Mouse (Mus musculus): ENCODE data around the gene Slc35a3. TPM values are rescaled to one million over a fixed set of nuclear protein-coding genes. Genes with fewer than 3 reads are reported as not detected.
A peak's percentile ranks its signal among the peaks of the same experiment; 100 is the strongest.
"Not testable (repeated sequence)": the region's sequence is repeated elsewhere in the genome, so short reads cannot be mapped to it uniquely, and the experiment has no call there.

Slc35a3 gene
- 39.9 and 45.5 TPM in 2 replicates for total RNA-seq (2015)
- total RNA-seq (2017) = 55.4 and 56.0 TPM in 2 replicates

DNA sequence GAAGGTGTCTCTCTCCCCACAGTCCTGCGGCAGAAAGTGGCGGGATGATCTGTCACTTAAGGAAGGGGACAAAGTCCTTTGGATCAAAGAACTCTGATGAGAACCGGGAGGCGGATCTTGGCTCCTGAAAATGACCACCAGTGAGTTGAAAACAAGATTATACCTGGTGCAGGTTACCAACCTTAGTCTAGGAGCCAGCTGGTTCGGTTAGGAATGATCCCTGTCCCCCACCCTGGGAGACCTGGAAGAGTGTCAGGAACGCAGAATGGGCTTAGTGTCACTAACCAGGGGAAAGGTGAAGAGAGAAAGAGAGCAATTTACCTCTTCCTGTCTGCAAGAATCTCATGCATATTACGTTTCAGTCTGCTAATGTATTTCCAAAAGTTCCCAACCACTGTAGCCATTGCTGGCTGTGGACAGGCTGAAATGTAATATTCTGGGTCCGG is at the start of gene Slc35a3:
Gene Slc35a3, minus strand, starts transcription at position 396 of the 446 bp plus-strand sequence.
- 0 out of 2 replicates have a peak, but pooled peaks have one; percentile 1 for ATAC-seq (ENCODE audit: poor library complexity, severe bottlenecking)

DNA sequence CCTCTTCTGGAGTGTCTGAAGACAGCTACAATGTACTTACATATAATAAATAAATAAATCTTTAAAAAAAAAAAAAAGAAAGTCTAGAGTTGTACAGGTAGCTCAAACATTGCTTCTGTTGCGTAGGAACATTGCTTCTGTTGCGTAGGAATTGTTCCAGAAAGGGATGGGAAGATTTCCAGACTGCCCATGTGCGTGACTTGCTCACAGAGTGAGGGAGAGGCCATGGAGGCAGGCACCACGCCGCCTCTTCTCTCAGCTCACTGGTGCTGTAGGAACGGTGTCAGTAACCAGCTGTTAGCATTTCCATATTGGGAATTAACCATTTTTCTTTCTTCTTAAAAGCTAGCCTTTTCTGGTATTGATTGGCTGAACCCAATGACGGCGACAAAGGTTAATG is 40.2 kb upstream of the Slc35a3 start:
- ATAC-seq (ENCODE audit: poor library complexity, severe bottlenecking) = no peak

DNA sequence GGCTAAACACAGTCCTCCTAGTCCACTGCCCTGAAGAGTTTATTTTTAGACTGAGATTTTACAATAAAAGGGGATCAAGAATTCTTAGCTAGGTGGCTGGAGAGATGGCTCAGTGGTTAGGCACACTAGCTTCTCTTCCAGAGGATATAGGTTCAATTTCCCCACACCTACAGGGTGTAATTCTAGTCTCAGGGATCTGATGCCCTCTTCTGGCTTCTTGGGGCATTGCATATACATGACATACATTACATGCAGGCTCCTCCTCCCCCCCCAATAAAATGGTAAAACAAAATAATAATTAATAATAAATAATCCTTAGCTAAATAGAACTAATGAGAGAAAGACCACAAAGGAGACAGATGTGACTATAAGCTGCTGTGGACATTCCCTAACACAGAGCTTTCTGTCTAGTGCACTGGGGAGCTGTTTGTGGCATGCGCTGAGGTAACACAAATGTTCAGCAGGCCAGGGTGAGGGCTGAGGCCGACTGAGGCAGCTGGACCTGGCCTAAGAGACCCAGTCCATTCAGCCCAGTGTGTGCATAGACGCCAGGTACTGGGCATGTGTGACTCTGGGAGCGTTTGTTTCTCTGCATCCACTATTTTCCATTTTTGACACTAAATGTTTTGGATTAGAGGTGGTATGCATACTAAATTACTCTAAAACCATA is 38.7 kb upstream of the Slc35a3 start:
- peak; percentile 88 for ATAC-seq (ENCODE audit: poor library complexity, severe bottlenecking)

DNA sequence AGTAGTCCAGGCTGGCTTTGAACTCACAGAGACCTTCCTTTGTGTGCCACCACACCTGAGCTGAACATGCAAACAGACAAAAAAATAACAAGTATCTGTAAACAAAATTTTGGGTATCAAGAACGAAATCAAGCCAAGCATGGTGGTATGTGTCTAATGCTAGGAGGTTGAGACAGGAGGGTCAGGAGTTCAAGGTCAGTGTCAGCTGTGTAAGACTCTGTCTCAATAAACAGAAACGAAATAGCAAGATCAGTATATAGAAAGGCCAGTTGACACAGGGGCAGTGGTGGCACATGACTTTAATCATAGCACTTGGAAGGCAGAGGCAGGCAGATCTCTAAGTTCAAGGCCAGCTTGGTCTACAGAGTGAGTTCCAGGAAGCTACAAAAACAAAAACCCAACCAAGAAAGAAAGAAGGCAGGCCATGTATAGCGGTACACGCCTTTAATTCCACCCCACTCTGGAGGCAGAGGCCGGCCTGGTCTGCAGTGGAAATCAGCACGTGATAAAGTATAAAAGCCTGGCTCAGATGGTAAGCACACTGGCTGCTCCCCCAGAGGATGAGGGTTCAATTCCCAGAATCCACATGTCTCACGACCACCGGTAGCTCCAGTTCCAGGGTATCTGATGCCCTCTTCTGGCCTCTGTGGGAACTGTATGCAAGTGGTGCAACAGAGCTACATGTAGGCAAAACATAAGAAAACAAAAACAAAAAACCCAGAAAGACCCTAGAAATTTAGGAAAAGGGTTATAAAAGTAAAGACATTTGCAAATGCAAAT is 36.0 kb upstream of the Slc35a3 start:
- peak; percentile 35 for ATAC-seq (ENCODE audit: poor library complexity, severe bottlenecking)

DNA sequence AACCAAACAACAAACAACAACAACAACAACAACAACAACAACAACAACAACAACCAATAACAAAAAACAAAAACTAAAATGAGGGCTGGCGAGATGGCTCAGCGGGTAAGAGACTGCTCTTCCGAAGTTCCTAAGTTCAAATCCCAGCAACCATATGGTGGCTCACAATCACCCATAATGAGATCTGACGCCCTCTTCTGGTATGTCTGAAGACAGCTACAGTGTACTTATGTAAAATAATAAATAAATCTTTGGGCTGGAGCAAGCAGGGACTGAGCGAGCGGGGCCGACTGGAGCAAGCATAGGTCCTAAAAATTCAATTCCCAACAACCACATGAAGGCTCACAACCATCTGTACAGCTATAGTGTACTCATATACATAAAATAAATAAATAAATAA is 35.0 kb upstream of the Slc35a3 start:
- not testable (repeated sequence) for ATAC-seq (ENCODE audit: poor library complexity, severe bottlenecking)

DNA sequence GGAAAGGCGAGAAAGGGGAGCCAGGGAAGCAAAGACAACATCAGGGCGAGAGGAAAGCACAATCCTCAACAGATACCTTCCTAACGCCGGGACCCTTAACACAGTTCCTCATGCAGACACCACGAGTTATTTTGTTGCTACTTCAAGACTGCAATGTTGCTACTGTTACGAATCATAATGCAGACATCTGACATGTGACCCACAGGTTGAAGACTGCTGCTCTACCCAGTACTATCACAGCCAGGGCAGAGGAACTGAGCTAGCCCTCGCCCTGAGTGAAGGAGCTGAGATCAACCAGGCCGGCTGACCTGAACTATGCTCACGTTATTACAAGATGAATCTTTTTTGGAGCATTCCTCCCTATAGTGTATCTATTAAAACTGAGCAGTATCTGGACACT is 28.3 kb upstream of the Slc35a3 start:
- ATAC-seq (ENCODE audit: poor library complexity, severe bottlenecking) = no peak

DNA sequence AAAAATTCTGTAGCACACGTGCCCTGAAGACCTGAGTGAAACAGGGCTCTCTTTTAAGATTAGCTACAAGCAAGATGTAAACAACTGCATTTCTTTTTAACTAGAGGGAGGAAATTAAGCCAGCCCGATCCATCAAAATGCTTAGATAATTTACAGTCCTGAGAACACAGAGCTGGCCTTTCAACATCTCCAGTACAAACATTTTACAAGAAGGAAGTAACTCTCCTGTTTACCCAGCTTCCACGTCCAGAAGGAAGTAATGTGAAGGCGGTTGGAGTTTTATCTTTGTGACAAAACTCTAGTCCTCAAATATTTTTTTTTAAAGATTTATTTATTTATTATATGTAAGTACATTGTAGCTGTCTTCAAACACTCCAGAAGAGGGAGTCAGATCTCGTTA is 27.5 kb upstream of the Slc35a3 start:
- ATAC-seq (ENCODE audit: poor library complexity, severe bottlenecking) = no peak

DNA sequence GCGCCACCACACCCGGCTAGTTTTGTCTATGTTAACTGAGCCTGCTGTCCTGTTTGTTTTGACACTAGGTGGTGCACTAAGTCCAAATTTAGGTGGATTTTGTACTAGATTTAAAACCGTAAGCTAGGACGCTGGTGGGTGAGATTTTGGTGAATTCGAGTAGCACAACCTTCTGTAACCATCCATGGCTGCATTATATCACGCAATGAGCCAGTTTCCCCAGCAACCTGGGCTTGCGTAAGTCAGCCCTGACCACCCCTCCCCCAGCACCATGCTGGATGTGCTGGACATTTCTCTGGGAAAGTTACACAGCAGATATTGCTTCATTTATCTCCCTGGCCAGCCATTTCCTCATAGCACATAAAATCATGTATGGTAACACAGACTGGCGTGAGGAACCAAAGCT is 24.7 kb upstream of the Slc35a3 start:
- ATAC-seq (ENCODE audit: poor library complexity, severe bottlenecking) = peak; percentile 85

DNA sequence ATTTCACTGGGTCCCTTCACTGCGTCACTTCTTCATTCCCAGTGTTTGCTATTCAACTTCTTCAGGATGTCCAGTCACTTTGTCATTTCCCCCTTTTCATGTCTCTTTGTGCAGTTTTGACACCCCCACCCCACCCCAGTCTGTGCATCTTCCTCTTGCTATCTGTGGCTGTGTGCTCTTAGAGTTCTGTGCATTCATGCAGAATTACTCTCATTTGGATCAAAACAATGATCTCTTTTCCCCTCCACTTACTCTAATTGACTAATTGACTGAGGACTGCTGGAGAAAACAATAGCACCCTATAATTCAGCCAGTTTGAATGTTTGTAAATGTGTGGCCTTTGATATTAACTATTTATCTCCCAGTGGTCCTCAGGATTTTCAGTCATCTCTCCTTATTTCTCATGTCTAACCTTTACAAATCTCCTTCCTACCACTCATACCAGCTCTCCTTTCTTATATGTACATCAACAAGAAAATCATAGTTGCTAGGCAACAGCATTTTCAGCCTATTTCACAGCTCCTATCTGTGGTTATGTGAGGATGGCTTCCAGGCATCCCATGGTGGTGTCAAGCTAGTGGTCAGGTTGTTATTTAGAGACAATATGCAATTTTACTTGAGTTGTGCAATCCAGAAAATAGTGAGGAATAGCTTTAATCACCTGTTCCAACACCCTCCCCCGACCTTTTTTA is 17.0 kb upstream of the Slc35a3 start:
- 0 out of 2 replicates have a peak, but pooled peaks have one; percentile 43 for ATAC-seq (ENCODE audit: poor library complexity, severe bottlenecking)

DNA sequence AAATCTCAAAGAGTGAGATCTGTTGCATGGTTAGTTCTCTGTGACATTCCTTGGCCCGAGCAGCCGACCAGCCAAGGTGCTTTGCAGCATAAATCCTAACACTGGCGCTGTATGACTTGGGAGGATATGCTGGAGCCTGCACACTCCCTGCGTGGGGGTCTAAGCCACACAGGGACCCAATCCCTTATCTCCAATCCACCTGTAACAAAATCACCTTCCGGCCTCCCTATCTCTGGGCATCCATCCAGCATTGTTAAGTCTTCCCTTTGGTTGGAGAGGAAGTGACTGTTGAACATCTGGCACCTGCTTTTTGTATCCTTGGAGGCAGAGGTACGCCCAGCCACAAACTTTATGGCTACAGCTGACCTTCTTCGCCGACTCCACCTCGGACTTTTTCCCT is 14.2 kb upstream of the Slc35a3 start:
- ATAC-seq (ENCODE audit: poor library complexity, severe bottlenecking) = no peak

DNA sequence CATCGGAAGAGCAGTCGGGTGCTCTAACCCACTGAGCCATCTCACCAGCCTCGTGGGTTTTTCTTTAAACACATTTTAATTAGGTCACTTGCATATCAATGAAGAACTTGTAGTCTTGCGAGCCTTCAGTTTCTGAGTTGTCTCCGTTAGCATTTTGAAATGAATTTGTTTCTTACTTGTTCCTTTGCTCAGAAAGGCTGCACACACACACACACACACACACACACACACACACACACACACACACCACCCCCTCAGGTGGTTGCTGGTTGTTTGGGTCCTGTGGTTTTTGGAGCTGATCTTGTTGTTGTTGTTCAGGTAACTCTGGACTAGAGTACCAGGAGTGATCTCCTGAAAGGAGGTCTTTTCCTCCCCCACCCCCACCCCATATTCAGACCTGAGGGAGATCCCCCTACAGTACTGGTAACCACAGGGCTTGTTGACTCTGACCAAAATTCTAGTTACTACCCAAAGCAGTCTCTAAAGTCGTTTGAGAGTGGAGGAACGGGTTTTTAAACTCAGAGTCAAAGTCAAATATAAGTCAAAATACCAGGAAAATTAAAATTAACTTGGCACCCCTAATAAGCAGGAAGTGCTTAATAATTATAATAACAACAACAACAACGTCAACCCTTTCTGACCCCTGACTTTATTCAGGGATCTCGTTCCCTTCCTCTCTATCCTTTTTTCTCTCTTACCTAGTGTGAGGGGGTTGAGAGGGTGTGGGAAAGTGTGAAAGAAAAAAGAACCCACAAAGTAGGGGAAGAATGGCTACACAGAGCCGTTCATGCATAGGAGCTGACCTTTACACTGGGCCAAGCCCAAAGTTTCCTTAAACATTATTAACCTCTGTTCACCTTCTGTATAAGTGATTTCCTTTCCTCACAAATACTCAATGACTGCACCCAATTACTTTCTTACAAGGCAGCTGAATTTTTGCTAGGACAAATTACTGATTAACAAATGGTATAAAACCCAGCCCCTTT is 11.2 kb upstream of the Slc35a3 start:
- ATAC-seq (ENCODE audit: poor library complexity, severe bottlenecking) = no peak

DNA sequence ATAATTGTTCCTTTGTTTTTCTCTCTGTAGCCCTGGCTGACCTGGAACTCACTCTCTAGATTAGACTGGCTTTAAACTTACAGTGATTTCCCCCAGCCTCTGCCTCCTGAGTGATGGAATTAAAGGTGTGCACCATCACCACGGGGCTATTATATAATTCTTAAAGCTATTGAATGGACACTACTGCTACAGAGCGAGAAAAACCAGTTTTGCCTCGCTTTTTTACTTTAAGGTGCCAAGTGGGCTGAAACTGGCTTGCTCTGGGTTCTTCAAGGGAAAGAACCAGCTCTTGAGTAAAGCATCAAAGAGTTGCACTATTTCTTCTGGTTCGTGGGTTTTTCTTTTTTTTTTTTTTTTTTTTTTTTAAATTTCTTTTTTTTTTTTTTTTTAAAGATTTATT is 10.3 kb upstream of the Slc35a3 start:
- no peak for ATAC-seq (ENCODE audit: poor library complexity, severe bottlenecking)

DNA sequence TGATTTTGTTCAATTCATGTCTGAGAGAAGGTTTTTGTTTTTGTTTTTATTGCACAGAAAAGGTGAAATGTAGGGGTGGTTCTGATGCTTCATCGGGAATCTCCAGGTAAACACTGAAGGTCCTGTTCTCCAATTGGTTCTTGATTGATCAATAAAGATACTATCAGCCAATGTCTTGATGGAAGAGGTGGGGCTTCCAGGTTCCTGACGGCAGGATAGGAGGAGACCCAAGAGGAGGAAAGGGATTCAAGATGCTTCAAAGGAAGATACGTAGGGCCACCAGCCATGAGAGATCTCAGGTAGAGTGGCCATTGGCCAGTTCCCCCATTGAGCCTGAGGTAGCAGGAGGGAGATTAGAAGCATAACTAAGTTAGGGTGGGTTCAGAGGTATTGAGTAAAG is 6.3 kb upstream of the Slc35a3 start:
- no peak for ATAC-seq (ENCODE audit: poor library complexity, severe bottlenecking)

DNA sequence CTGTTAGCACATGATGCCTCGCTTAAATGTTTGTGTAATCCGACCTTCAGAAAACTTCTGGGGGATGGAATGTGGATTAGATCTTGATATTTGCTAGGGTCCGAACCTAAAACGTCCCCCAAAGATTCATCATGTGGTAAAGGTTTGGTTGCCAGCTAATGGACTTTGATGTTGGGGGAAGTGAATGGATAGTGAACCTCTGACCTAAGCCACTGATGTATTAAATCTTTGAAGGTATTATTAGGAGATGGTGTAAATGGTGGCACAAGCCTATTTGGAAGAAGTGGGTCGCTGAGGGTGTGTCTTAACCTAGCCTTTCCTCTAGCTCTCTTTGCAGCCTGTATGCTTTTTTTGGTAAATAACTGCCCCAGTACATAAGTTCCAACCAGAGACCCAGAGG is 400 bp upstream of the Slc35a3 start:
- no peak for ATAC-seq (ENCODE audit: poor library complexity, severe bottlenecking)

DNA sequence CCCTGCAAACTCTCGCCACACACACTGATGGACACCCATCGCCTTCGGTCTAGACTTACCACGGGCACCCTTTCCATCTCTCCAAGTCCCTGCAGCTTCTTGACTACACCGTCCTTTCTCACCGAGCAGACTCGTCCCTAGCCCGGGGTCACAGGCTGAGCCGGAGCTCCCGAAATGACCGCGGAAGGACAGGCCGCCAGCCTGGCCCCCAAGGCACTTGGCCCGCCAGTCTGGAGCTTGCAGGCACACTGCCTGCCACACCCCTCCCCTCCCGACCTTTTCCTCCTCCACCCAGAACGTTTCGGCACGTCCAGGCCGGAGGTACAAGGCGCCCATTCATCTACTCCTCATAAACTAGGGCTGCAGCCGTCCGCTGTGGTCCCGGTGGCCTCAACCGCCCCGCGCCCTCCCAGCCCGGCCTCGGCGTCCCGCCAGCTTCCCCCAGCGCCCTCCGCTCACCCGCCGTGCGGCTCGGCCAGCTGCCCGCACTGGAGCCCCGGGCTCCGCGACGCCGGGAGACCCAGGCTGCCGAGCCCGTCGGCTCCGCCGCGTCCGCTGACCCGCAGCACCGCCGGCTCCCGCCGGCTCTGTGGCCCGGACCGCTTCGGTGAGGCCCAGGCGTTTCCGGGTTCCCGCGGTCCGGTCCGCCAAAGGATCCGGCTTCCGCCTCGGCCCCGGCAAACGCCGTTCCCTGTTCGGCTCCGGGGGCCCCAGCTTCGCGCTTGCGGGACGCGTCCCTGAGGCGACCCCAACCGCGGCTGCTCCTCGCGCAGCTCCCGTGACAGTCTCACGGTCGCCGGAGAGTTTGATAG is 801 bp downstream of the Slc35a3 start:
- peak; percentile 95 for ATAC-seq (ENCODE audit: poor library complexity, severe bottlenecking)

DNA sequence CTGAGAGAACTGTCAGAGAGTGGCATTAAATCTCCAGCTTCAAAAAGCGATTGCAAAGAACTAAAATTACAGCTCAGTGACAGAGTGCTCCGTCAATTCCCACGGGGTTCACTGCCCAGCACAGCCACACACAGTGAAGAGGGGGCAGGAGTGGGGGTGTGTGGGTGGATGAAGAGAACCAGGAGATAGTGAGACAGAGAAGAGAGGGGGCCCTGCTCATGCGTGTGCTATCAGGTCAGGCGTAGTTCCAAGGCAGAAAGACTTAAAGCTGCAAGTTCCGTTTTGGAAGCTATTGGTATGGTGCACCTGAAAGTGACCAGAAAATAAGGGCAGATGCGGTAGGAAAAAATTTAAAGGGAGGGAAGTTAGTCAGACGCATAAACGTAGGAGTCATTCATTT is 1.7 kb downstream of the Slc35a3 start:
- ATAC-seq (ENCODE audit: poor library complexity, severe bottlenecking) = no peak

DNA sequence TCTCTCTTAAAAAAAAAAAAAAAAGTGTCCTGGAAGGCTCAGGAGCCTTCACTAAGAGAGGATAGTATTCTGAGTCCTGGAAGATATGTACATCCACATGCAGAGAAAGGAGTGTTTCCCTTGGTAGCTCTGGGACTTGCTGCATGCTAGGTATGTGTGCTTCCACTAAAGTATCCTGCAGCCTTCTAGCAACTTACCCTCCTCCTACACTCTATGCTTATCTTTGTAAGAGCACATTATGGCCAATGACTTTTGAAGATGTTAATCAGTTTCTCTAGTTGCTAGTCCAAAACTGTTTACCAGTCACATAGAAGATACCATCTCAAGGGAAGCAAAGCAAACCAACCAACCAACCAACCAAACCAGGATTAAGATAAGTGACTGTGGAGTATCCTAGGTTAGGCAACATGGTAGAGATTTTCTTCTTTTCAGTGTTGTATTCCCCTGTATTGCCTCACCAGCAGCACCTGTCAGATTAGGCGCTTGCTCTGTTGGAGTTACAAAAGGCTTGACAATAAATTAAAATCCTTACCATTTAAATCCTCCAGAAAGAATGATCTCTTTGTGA is 6.9 kb downstream of the Slc35a3 start:
- no peak for ATAC-seq (ENCODE audit: poor library complexity, severe bottlenecking)

DNA sequence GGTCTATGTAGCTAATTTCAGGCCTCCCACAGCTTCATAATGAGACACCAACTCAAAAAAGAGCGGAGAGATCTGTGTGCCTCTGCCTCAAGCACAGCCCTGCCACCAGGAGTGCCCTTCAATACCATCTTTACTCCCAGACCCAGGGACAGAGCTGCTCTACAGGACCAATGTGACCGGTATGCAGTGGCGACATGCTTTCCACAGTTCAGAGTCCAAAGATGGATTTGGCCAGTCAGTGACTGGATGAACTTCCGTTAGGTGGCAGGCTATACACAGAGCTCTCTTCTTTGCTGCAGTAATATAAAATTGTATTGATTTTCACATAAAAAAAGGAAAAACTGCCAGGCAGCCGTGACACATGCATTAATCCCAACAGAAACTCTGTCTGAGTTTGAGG is 8.8 kb downstream of the Slc35a3 start:
- ATAC-seq (ENCODE audit: poor library complexity, severe bottlenecking) = no peak

DNA sequence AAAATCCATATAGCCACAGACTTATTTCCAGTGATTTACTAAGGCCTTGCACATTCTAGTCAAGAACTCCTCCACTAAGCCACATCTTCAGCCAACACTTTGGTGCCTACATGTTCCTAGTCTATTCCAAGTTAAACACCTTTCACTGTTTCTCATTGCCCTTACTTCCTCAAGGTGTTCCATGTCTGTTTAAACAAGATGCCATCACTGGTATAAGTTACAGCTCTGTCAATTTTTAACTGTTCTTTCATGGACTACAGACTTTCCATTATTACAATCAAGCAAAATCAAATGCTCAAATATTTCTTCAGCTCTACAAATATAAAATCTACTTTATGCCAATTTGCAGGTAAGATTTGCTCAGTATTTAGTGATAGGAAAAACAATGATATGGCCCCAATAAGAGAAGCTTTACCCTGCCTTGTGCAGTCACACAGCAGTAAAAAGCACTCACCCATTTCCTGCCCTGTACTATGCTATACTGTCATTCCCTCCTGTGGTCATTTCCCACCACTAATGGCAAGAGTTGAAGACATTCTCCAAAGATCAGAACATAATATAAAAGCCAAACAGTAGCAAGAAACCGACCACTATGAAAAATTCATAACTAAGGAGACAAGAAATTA is 9.9 kb downstream of the Slc35a3 start:
- no peak for ATAC-seq (ENCODE audit: poor library complexity, severe bottlenecking)
